Mouse (Mus musculus) adrenal gland, adult 18-20 months (tissue): ENCODE data around the gene Apbb2. TPM values are rescaled to one million over a fixed set of nuclear protein-coding genes. Genes with fewer than 3 reads are reported as not detected.
A peak's percentile ranks its signal among the peaks of the same experiment; 100 is the strongest.
"Not testable (repeated sequence)": the region's sequence is repeated elsewhere in the genome, so short reads cannot be mapped to it uniquely, and the experiment has no call there.

Experiments
- DNase-seq, 2 experiments: peaks; one replicate each; pipeline ENCODE4 v3.0.0; 2021 to 2022; ENCODE audit warnings: low spot score in 2 of 2
- total RNA-seq, 2 experiments: library from RNA; stranded (reverse); gene quantifications; 1 replicate in 1 of 2; 2 replicates in 1 of 2; pipeline ENCODE4 v1.2.3; 2021

The Apbb2 gene
- total RNA-seq, 2 experiments from 2014 or later: 37.4 to 54.0 TPM

- DNase-seq: no peak
Observed at GRCm38 (mm10) chr5:66304300-66305067, 314.1 kb downstream of the Apbb2 start.

GRCm38 (mm10) chr5:66302873-66303272, 315.7 kb downstream of the Apbb2 start:
- no peak for DNase-seq

- no peak for DNase-seq
Observed at GRCm38 (mm10) chr5:66302085-66302815, 316.3 kb downstream of the Apbb2 start.

- DNase-seq: no peak
Observed at GRCm38 (mm10) chr5:66300576-66300975, 318.0 kb downstream of the Apbb2 start.

GRCm38 (mm10) chr5:66298856-66299255, 319.7 kb downstream of the Apbb2 start:
- DNase-seq: no peak

GRCm38 (mm10) chr5:66296116-66296515, 322.5 kb downstream of the Apbb2 start:
- no peak for DNase-seq

GRCm38 (mm10) chr5:66294952-66295351, 323.6 kb downstream of the Apbb2 start:
- no peak for DNase-seq

GRCm38 (mm10) chr5:66294106-66294625, 324.4 kb downstream of the Apbb2 start:
- DNase-seq: no peak

GRCm38 (mm10) chr5:66280742-66281141, 337.8 kb downstream of the Apbb2 start:
- no peak for DNase-seq

GRCm38 (mm10) chr5:66279650-66280049, 338.9 kb downstream of the Apbb2 start:
- no peak for DNase-seq

GRCm38 (mm10) chr5:66274417-66274816, 344.2 kb downstream of the Apbb2 start:
- no peak for DNase-seq

GRCm38 (mm10) chr5:66271141-66271540, 347.4 kb downstream of the Apbb2 start:
- no peak for DNase-seq

GRCm38 (mm10) chr5:66269616-66270015, 349.0 kb downstream of the Apbb2 start:
- DNase-seq: no peak

GRCm38 (mm10) chr5:66263398-66263797, 355.2 kb downstream of the Apbb2 start:
- DNase-seq: no peak

- no peak for DNase-seq
Observed at GRCm38 (mm10) chr5:66262475-66262874, 356.1 kb downstream of the Apbb2 start.

- peak; percentile 75 to 76 for DNase-seq
Observed at GRCm38 (mm10) chr5:66259756-66260448, 358.7 kb downstream of the Apbb2 start, which contains the start of gene Nsun7. Gene Nsun7 (plus strand): TSS chr5:66259897.

GRCm38 (mm10) chr5:66259431-66259755, 359.2 kb downstream of the Apbb2 start:
- DNase-seq: not testable (repeated sequence)

GRCm38 (mm10) chr5:66259000-66259399, 359.6 kb downstream of the Apbb2 start:
- no peak for DNase-seq

- no peak for DNase-seq
Observed at GRCm38 (mm10) chr5:66255044-66255443, 363.5 kb downstream of the Apbb2 start.

- DNase-seq: no peak
Observed at GRCm38 (mm10) chr5:66253219-66253618, 365.4 kb downstream of the Apbb2 start.
